Mouse (Mus musculus) neural tube, embryonic 13.5 days (tissue): Measurements from ENCODE around the gene Prkg1. TPM values are rescaled to one million over a fixed set of nuclear protein-coding genes. Genes with fewer than 3 reads are reported as not detected.

Source experiments
- ATAC-seq: fragments of 200-750 bp; cut with Nextera tagmentation; 2 replicates; pipeline ENCODE4 v1.8.0; 2017; ENCODE audit warnings: low read depth, mild to moderate bottlenecking, moderate TSS enrichment, moderate library complexity
- H3K27ac ChIP-seq: fragments of 300-500 bp; sonication (generic); replicated peaks from 2 replicates; pipeline ENCODE4 v1.5.1; 2015; ENCODE audit warnings: moderate library complexity, mild to moderate bottlenecking, inconsistent platforms
- H3K27me3 ChIP-seq: fragments of 300-500 bp; sonication (generic); 2 replicates; pipeline ENCODE4 v1.6.1; 2015; ENCODE audit warnings: mild to moderate bottlenecking, inconsistent platforms
- H3K36me3 ChIP-seq: fragments of 300-500 bp; sonication (generic); 2 replicates; pipeline ENCODE4 v1.6.1; 2015; ENCODE audit warnings: mild to moderate bottlenecking, inconsistent platforms
- H3K4me1 ChIP-seq: fragments of 300-500 bp; sonication (generic); replicated peaks from 2 replicates; pipeline ENCODE4 v1.6.1; 2015; ENCODE audit warnings: inconsistent platforms
- H3K4me2 ChIP-seq: fragments of 300-500 bp; sonication (generic); 2 replicates; pipeline ENCODE4 v1.6.1; 2015; ENCODE audit warnings: inconsistent platforms, mild to moderate bottlenecking, moderate library complexity
- H3K4me3 ChIP-seq: fragments of 300-500 bp; sonication (generic); 2 replicates; pipeline ENCODE4 v1.5.1; 2015; ENCODE audit warnings: mild to moderate bottlenecking, inconsistent platforms
- H3K9ac ChIP-seq: fragments of 300-500 bp; sonication (generic); 2 replicates; pipeline ENCODE4 v1.6.1; 2015; ENCODE audit warnings: moderate library complexity, mild to moderate bottlenecking, inconsistent platforms
- H3K9me3 ChIP-seq: fragments of 300-500 bp; sonication (generic); 2 replicates; pipeline ENCODE4 v1.6.1; 2016; ENCODE audit warnings: inconsistent platforms
- WGBS: fragments of 180-500 bp; shearing (Covaris S2); methylation state at CpG from one replicate; pipeline ENCODE4 v1.1.7; 2015; 5-methylcytosine and 5-hydroxymethylcytosine counted together
- polyA plus RNA-seq: library from polyadenylated mRNA; unstranded; fragments of >200 nt; fragmentation: Nextera tagmentation; extraction: Ambion mirVana; gene quantifications from 2 replicates; pipeline ENCODE4 v1.2.1, GENCODE M21; 2015

The Prkg1 gene
- polyA plus RNA-seq, 1 experiment from 2014 or later, result 9.2 TPM

GRCm38 (mm10) chr19:30676308-30676707 is 1088.5 kb downstream of the Prkg1 start:
- no peaks in the 10 kb centered on the region for H3K36me3 ChIP-seq
- peaks cover 7% of the 10 kb centered on the region; the same call in 1 of the 2 replicates for H3K4me1 ChIP-seq
- no peak overlapping the region for H3K4me2 ChIP-seq
- H3K27me3 ChIP-seq, result no peaks in the 10 kb centered on the region
- ATAC-seq, result no peak
- H3K9me3 ChIP-seq, result no peaks in the 10 kb centered on the region
- WGBS, result 50% methylated on average over 8 of the region's 8 CpGs
- H3K9ac ChIP-seq, result no peak overlapping the region
- no peak overlapping the region for H3K4me3 ChIP-seq
- H3K27ac ChIP-seq, result no peak overlapping the region

DNA sequence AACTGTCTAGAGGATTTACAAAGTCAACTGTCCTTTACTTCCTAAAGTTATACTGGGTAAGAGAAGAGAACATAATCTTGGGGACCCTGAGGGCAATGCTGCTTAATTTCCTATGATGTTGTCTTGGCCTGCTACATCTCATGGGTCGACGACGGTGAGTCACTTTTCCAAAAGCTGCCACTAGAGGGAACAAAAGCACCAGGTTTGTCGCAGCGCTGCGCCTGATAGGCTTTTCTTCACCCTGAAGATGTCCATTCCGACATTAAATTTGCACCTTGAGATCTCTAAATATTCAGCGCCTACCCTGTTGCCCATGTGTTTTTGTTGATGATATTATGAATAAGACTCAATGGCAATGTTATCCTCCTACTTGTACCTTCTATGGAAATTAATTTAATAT is 1100.6 kb downstream of the Prkg1 start:
- Histone ChIP-seq H3K4me2 (no peak overlapping the region), H3K4me3 (no peak overlapping the region), H3K27me3 (no peaks in the 10 kb centered on the region), H3K4me1 (no peaks in the 10 kb centered on the region), H3K27ac (no peak overlapping the region), H3K9me3 (no peaks in the 10 kb centered on the region), H3K36me3 (no peaks in the 10 kb centered on the region), H3K9ac (no peak overlapping the region)
- WGBS, result 12% methylated on average over 8 of the region's 8 CpGs
- ATAC-seq, result peak; percentile 82

DNA sequence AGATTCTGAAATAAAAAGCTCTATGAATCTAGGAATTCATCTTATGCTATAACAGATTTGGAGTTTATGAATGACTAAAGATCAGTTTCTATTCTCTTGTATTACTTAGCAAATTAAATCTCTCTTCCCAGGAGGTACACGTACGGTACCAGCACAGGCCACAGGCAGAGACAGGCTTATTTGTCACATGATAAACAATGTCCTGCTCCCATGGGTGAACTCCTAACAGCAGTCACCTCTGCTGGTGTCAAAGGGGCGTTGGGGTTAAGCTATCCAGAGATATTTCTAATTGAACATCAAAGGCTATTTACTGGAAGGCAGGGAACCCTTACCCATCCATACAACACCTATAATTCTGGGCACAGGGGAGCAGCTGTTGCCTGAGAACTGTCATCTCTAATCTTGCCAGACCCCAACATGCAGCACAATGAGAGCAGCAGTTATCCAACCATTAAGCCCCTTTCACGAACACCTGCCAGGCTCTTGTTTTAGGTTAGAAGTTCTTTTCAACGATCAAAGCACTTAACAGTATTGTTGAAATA is 1122.1 kb downstream of the Prkg1 start:
- Histone ChIP-seq H3K4me3 (no peak overlapping the region), H3K9ac (no peak overlapping the region), H3K36me3 (no peaks in the 10 kb centered on the region), H3K4me1 (no peaks in the 10 kb centered on the region), H3K27me3 (no peaks in the 10 kb centered on the region), H3K9me3 (no peaks in the 10 kb centered on the region), H3K27ac (no peak overlapping the region), H3K4me2 (no peak overlapping the region)
- ATAC-seq, result no peak
- 48% methylated on average over 5 of the region's 5 CpGs for WGBS

DNA sequence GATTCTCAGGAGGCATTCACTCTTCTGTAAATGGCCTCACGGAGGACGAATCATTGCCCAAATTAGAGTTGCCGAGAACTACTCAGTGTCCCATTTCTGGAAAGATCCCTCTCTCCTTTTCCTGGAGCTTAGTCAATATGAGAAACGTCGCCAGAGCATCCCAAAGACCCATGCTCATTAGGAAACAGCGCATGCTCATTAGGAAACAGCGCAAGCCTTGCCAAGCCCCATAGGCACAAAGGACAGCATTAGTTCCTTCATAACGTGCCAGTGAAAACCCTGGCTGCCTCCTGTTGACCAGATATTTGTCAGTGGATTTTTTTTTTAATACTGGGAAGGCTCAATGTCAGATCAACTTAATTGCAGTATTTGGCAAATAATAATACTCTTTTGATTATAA is 1127.4 kb downstream of the Prkg1 start:
- Histone ChIP-seq H3K9ac (no peak overlapping the region), H3K4me3 (no peak overlapping the region), H3K9me3 (no peaks in the 10 kb centered on the region), H3K27ac (no peak overlapping the region), H3K36me3 (no peaks in the 10 kb centered on the region), H3K4me2 (no peak overlapping the region), H3K27me3 (no peaks in the 10 kb centered on the region), H3K4me1 (no peaks in the 10 kb centered on the region)
- 75% methylated on average over 8 of the region's 8 CpGs for WGBS
- no peak for ATAC-seq

- ATAC-seq, result no peak
- Histone ChIP-seq H3K36me3 (no peaks in the 10 kb centered on the region), H3K4me3 (no peak overlapping the region), H3K9me3 (no peaks in the 10 kb centered on the region), H3K9ac (no peak overlapping the region), H3K4me2 (no peak overlapping the region), H3K27me3 (no peaks in the 10 kb centered on the region), H3K27ac (no peak overlapping the region), H3K4me1 (no peaks in the 10 kb centered on the region)
- WGBS, result 58% methylated on average over 3 of the region's 3 CpGs
Observed at GRCm38 (mm10) chr19:30631051-30631450, 1133.8 kb downstream of the Prkg1 start.

DNA sequence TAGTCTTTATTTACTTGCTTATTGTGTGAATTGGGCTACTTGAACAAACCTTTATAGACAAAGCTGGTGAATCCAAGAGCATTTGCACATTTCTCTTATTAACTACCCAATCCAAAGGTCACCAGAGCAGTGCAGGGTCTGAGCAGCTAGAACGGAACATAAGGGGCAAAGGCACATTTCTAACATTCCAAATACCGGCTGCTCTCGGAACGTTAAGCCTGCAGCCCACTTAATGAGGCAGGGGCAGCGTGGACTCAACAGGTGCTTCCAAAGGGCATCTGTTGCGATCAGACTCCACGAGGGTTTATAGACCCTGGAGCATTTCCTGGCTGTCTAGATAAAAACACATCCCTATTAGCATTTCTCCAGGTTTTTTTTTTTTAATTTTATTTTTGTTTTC is 1138.8 kb downstream of the Prkg1 start:
- no peak overlapping the region for H3K4me2 ChIP-seq
- no peaks in the 10 kb centered on the region for H3K36me3 ChIP-seq
- no peak overlapping the region for H3K9ac ChIP-seq
- no peak overlapping the region for H3K27ac ChIP-seq
- H3K9me3 ChIP-seq, result no peaks in the 10 kb centered on the region
- WGBS, result 62% methylated on average over 7 of the region's 7 CpGs
- no peaks in the 10 kb centered on the region for H3K4me1 ChIP-seq
- no peak overlapping the region for H3K4me3 ChIP-seq
- no peak for ATAC-seq
- H3K27me3 ChIP-seq, result no peaks in the 10 kb centered on the region

DNA sequence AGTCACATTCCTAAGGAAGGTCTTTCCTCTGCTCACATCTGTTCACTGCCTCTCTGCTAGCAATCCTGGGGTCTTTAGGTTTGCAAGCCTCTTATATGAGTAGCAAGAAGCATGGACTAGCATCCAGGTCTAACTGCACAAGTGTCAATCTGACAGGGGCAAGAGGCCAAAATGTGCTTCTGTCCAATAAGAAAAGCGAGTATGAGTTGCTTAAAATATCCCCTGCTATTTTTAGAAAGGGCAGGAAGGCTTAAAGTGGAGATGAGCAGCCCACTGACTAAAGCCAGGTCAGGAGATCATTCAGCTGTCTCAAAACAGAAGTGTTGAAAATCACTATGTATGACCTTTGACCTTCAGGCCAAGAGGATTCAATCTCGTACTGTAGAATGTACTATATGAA is 1139.4 kb downstream of the Prkg1 start:
- WGBS, result 74% methylated on average over 2 of the region's 2 CpGs
- H3K9me3 ChIP-seq, result no peaks in the 10 kb centered on the region

DNA sequence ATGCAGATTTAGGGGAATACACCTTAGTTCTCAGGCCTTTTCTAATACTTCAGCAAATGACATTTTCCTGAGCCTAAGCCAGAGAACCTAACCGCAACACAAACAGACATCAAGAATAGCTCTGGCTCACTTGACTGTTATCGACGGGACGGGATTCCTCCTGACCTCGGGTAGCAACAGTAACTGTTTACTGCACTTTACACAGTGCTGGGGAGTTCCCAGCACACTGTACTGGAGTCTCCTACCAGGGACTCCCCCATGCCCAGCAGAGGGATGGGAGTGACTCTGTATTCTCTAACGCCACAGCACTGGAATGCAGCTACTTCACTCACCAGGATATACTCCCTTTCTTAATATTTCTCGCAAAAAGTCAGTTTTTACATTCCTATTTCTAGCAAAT is 1141.2 kb downstream of the Prkg1 start:
- Histone ChIP-seq H3K4me2 (no peak overlapping the region), H3K27ac (no peak overlapping the region), H3K9ac (no peak overlapping the region), H3K4me3 (no peak overlapping the region), H3K9me3 (no peaks in the 10 kb centered on the region), H3K4me1 (no peaks in the 10 kb centered on the region), H3K36me3 (no peaks in the 10 kb centered on the region), H3K27me3 (no peaks in the 10 kb centered on the region)
- no peak for ATAC-seq
- 84% methylated on average over 7 of the region's 7 CpGs for WGBS

More for the DNA sequence above, 1139.4 kb downstream of the Prkg1 start:
- Histone ChIP-seq H3K27ac (no peak overlapping the region), H3K4me2 (no peak overlapping the region), H3K9ac (no peak overlapping the region), H3K4me1 (no peaks in the 10 kb centered on the region), H3K27me3 (no peaks in the 10 kb centered on the region), H3K36me3 (no peaks in the 10 kb centered on the region), H3K4me3 (no peak overlapping the region)
- no peak for ATAC-seq

- H3K4me2 ChIP-seq, result no peak overlapping the region
- H3K4me1 ChIP-seq, result no peaks in the 10 kb centered on the region
- H3K27ac ChIP-seq, result no peak overlapping the region
- no peak overlapping the region for H3K9ac ChIP-seq
- no peak for ATAC-seq
- H3K36me3 ChIP-seq, result no peaks in the 10 kb centered on the region
- WGBS, result 75% methylated on average over 3 of the region's 3 CpGs
- H3K9me3 ChIP-seq, result no peaks in the 10 kb centered on the region
- no peak overlapping the region for H3K4me3 ChIP-seq
- H3K27me3 ChIP-seq, result no peaks in the 10 kb centered on the region
Observed at GRCm38 (mm10) chr19:30613150-30613865, 1151.5 kb downstream of the Prkg1 start.

DNA sequence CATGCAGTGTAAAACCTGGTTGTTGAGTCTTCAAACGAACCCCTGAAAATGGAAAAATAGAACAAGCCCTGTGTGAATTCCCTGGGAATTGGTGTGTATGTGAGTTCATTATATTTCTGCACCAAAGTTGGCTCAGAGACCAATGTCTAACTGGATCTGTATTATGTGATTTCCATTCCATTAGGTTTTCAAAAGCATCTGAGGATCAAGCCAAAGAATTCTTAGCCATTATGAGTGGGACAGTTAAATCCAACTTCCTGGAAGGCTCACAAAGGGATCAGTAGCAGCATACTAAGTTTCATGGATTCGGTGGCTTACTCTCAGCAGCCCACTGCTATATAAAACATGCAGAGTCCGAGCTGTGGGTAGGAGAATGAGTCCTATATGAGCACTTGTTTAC is 1178.5 kb downstream of the Prkg1 start:
- H3K36me3 ChIP-seq, result no peaks in the 10 kb centered on the region
- H3K4me2 ChIP-seq, result no peak overlapping the region
- H3K9me3 ChIP-seq, result no peaks in the 10 kb centered on the region
- no peak overlapping the region for H3K27ac ChIP-seq
- H3K27me3 ChIP-seq, result no peaks in the 10 kb centered on the region
- no peak overlapping the region for H3K9ac ChIP-seq
- no peak overlapping the region for H3K4me3 ChIP-seq
- WGBS, result 73% methylated on average over 3 of the region's 3 CpGs
- ATAC-seq, result no peak
- no peaks in the 10 kb centered on the region for H3K4me1 ChIP-seq

DNA sequence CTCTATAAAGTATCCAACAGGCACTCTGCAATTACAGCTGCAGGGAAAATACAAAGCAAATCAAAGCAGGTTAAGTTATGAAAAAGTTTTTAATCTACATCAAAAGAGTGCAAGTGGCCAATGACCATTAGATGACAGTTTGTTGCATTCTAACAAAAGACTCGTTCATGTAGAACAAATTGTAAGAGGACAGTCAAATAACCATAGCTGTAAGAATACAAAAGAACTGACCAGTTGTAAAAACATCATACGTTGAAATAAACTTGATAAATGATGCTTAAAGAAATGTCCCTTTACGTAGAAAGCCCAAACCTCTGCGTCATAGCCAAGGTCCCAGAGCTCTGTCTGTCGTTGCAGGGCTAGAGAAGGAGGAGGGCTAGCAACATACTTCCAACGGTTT is 1200.3 kb downstream of the Prkg1 start:
- ATAC-seq, result no peak
- Histone ChIP-seq H3K9ac (no peak overlapping the region), H3K4me3 (no peak overlapping the region), H3K4me2 (no peak overlapping the region), H3K9me3 (peaks cover 6% of the 10 kb centered on the region; the same call in 1 of the 2 replicates), H3K4me1 (no peaks in the 10 kb centered on the region), H3K27me3 (no peaks in the 10 kb centered on the region), H3K36me3 (no peaks in the 10 kb centered on the region), H3K27ac (no peak overlapping the region)
- WGBS, result 32% methylated on average over 6 of the region's 6 CpGs

DNA sequence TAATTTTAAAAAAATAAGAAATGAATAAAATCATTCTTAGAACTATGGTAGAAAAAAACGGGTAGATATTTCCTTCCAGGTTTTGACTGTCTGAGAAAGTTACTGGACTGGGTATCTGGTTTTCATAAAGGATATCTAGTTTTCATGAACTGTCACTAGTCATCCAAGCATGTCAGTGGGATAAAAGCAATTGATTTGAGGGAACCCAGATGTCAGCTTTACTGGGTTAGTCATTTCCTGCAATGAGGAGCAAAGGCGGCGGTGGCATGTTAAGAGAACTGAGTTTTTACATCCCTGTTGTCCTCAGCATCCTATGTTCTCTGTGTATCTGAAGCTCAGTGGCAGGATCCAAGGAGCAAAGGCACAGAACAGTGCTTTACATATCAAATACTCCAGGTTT is 1201.0 kb downstream of the Prkg1 start:
- ATAC-seq, result no peak
- no peak overlapping the region for H3K4me3 ChIP-seq
- H3K4me1 ChIP-seq, result no peaks in the 10 kb centered on the region
- peaks cover 6% of the 10 kb centered on the region; the same call in 1 of the 2 replicates for H3K9me3 ChIP-seq
- H3K27ac ChIP-seq, result no peak overlapping the region
- H3K27me3 ChIP-seq, result no peaks in the 10 kb centered on the region
- H3K36me3 ChIP-seq, result no peaks in the 10 kb centered on the region
- 89% methylated on average over 3 of the region's 3 CpGs for WGBS
- no peak overlapping the region for H3K4me2 ChIP-seq
- no peak overlapping the region for H3K9ac ChIP-seq

DNA sequence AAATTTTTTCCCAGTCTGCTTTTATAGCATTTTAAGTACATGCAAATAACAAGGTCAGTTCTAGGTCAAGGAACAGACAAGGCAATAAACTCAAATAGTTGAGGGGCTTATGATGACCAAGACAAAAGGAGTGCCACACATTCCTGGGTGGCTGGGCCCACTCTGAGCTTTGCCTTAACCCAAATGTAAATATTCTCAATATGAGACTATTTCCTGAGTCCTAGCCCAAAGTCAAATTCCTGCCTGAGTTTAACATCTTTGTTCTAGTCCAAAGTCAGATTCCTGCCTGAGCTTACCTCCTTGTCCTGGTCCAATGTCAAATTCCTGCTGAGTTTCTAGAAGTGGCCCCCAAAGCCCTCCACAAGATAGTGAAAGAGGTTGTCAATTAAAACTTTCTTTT is 1206.8 kb downstream of the Prkg1 start:
- Histone ChIP-seq H3K27me3 (0 out of 2 replicates have a peak, but pooled peaks cover 8% of the 10 kb centered on the region), H3K4me3 (no peak overlapping the region), H3K4me2 (no peak overlapping the region), H3K36me3 (no peaks in the 10 kb centered on the region), H3K9me3 (peaks cover 6% of the 10 kb centered on the region; the same call in 1 of the 2 replicates), H3K4me1 (peaks cover 8% of the 10 kb centered on the region; the same call in 1 of the 2 replicates), H3K9ac (no peak overlapping the region), H3K27ac (no peak overlapping the region)
- ATAC-seq, result no peak
